Mouse (Mus musculus) layer of hippocampus, adult 11-12 months (tissue): Measurements from ENCODE around the gene Cd2.

Experiments used
- DNase-seq: peaks from one replicate; pipeline ENCODE4 v3.0.0; 2022; ENCODE audit warnings: low spot score

The Cd2 gene

GRCm38 (mm10) chr3:101274041-101274770, 13.5 kb downstream of the Cd2 start:
- DNase-seq: peak; percentile 57

- no peak for DNase-seq
Measured at GRCm38 (mm10) chr3:101272166-101272565, 15.6 kb downstream of the Cd2 start.

- no peak for DNase-seq
Measured at GRCm38 (mm10) chr3:101270833-101271232, 16.9 kb downstream of the Cd2 start.

- DNase-seq: no peak
Measured at GRCm38 (mm10) chr3:101268361-101268760, 19.4 kb downstream of the Cd2 start.

- no peak for DNase-seq
Measured at GRCm38 (mm10) chr3:101265561-101266091, 22.1 kb downstream of the Cd2 start.

- no peak for DNase-seq
Measured at GRCm38 (mm10) chr3:101258976-101259375, 28.8 kb downstream of the Cd2 start.

GRCm38 (mm10) chr3:101256090-101256489, 31.6 kb downstream of the Cd2 start:
- DNase-seq: no peak

GRCm38 (mm10) chr3:101252141-101252540, 35.6 kb downstream of the Cd2 start:
- no peak for DNase-seq

- no peak for DNase-seq
Measured at GRCm38 (mm10) chr3:101249846-101250245, 37.9 kb downstream of the Cd2 start.

- no peak for DNase-seq
Measured at GRCm38 (mm10) chr3:101245212-101245611, 42.5 kb downstream of the Cd2 start.

- no peak for DNase-seq
Measured at GRCm38 (mm10) chr3:101243002-101243401, 44.7 kb downstream of the Cd2 start.

GRCm38 (mm10) chr3:101241866-101242265, 45.9 kb downstream of the Cd2 start:
- no peak for DNase-seq

- no peak for DNase-seq
Measured at GRCm38 (mm10) chr3:101240859-101241258, 46.9 kb downstream of the Cd2 start.

GRCm38 (mm10) chr3:101239236-101239635, 48.5 kb downstream of the Cd2 start:
- no peak for DNase-seq

GRCm38 (mm10) chr3:101238695-101239094, 49.0 kb downstream of the Cd2 start:
- no peak for DNase-seq

GRCm38 (mm10) chr3:101236995-101237808, 50.5 kb downstream of the Cd2 start:
- no peak for DNase-seq

GRCm38 (mm10) chr3:101236261-101236660, 51.5 kb downstream of the Cd2 start:
- no peak for DNase-seq

- no peak for DNase-seq
Measured at GRCm38 (mm10) chr3:101235321-101235720, 52.4 kb downstream of the Cd2 start.

GRCm38 (mm10) chr3:101233424-101233823, 54.3 kb downstream of the Cd2 start:
- no peak for DNase-seq

- no peak for DNase-seq
Measured at GRCm38 (mm10) chr3:101232570-101232969, 55.2 kb downstream of the Cd2 start.

- no peak for DNase-seq
Measured at GRCm38 (mm10) chr3:101230201-101230600, 57.5 kb downstream of the Cd2 start.

GRCm38 (mm10) chr3:101229551-101229930, 58.2 kb downstream of the Cd2 start:
- no peak for DNase-seq
